Mouse (Mus musculus): ENCODE results near the gene Mreg. TPM values are rescaled to one million over a fixed set of nuclear protein-coding genes. Genes with fewer than 3 reads are reported as not detected.
"Not testable (repeated sequence)": the region's sequence is repeated elsewhere in the genome, so short reads cannot be mapped to it uniquely, and the experiment has no call there.

Gene Mreg
- polyA plus RNA-seq, 1 experiment from 2014 or later, result 9.6 TPM

DNA sequence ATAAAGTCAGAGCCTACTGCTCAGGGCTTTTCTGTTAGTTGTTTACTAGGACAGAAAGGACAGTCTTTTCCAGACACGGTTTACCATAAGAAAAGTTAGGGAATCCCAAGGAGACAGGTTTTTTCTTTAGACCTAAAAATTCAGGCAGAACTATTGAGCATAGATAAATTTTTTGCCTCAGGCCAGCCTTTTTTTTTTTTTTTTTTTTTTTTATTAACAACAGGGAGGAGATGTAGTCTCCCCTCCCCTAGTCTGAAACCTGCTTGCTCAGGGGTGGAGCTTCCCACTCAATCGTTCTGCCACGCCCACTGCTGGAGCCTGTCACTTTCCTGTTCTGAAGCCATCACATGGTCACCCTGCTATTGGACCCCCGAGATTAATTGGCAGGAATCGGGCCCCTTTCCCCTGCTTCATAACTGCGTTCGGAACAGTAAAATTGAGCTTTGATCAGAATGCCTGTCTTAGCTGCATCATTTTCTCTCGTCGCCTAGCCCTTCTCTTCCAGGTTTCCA, 36.2 kb upstream of the Mreg start:
- H3K4me1 ChIP-seq (replicated peaks; ENCODE audit: control insufficient read depth, insufficient read depth, low read length); H3K4me3 ChIP-seq (ENCODE audit: low read depth, low read length); H3K9ac ChIP-seq (ENCODE audit: low read length); DNase-seq (ENCODE audit: low spot score); H3K4me2 ChIP-seq (ENCODE audit: low read length); H3K27ac ChIP-seq (ENCODE audit: low read depth); ATAC-seq (replicated peaks; ENCODE audit: low FRiP score, low TSS enrichment, low read depth); H3K9me3 ChIP-seq (ENCODE audit: control insufficient read depth, low read length); H3K36me3 ChIP-seq (ENCODE audit: control insufficient read depth, insufficient read depth, low read length); H3K27me3 ChIP-seq (replicated peaks; ENCODE audit: control insufficient read depth, insufficient read depth, low read length): not testable (repeated sequence)
- 51% methylated on average over 9 of the region's 9 CpGs for WGBS

- WGBS, result 1% methylated on average over 12 of the region's 12 CpGs
- Histone ChIP-seq H3K27me3 (replicated peaks; ENCODE audit: control insufficient read depth, insufficient read depth, low read length) (no peaks in the 10 kb centered on the region), H3K9me3 (ENCODE audit: control insufficient read depth, low read length) (no peaks in the 10 kb centered on the region), H3K4me2 (ENCODE audit: low read length) (peak overlapping the region; percentile 61), H3K27ac (ENCODE audit: low read depth) (peak overlapping the region; percentile 100), H3K36me3 (ENCODE audit: control insufficient read depth, insufficient read depth, low read length) (no peaks in the 10 kb centered on the region), H3K9ac (ENCODE audit: low read length) (no peak overlapping the region), H3K4me3 (ENCODE audit: low read depth, low read length) (peak overlapping the region; percentile 43), H3K4me1 (replicated peaks; ENCODE audit: control insufficient read depth, insufficient read depth, low read length) (no peaks in the 10 kb centered on the region)
- DNase-seq (ENCODE audit: low spot score) (peak; percentile 70), ATAC-seq (replicated peaks; ENCODE audit: low FRiP score, low TSS enrichment, low read depth) (peak; percentile 85; the same call in 1 of the 2 replicates)
Observed at GRCm38 (mm10) chr1:72244317-72245036, 32.4 kb upstream of the Mreg start.

- peak; percentile 95 for ATAC-seq (replicated peaks; ENCODE audit: low FRiP score, low TSS enrichment, low read depth)
- WGBS, result under 1% methylated on average over 46 of the region's 47 CpGs
- Histone ChIP-seq H3K27ac (ENCODE audit: low read depth) (peak overlapping the region; percentile 100), H3K27me3 (replicated peaks; ENCODE audit: control insufficient read depth, insufficient read depth, low read length) (no peaks in the 10 kb centered on the region), H3K9ac (ENCODE audit: low read length) (peak overlapping the region; percentile 89), H3K4me3 (ENCODE audit: low read depth, low read length) (peak overlapping the region; percentile 43), H3K36me3 (ENCODE audit: control insufficient read depth, insufficient read depth, low read length) (no peaks in the 10 kb centered on the region), H3K4me1 (replicated peaks; ENCODE audit: control insufficient read depth, insufficient read depth, low read length) (no peaks in the 10 kb centered on the region), H3K9me3 (ENCODE audit: control insufficient read depth, low read length) (no peaks in the 10 kb centered on the region), H3K4me2 (ENCODE audit: low read length) (peak overlapping the region; percentile 61)
- DNase-seq (ENCODE audit: low spot score), result peak; percentile 99
Observed at GRCm38 (mm10) chr1:72243656-72244316, 31.7 kb upstream of the Mreg start.

GRCm38 (mm10) chr1:72242581-72243143, 30.6 kb upstream of the Mreg start:
- no peak overlapping the region for H3K27ac ChIP-seq (ENCODE audit: low read depth)
- H3K4me1 ChIP-seq (replicated peaks; ENCODE audit: control insufficient read depth, insufficient read depth, low read length), result no peaks in the 10 kb centered on the region; the same call in 1 of the 2 replicates
- DNase-seq (ENCODE audit: low spot score) (no peak), ATAC-seq (replicated peaks; ENCODE audit: low FRiP score, low TSS enrichment, low read depth) (no peak)
- H3K27me3 ChIP-seq (replicated peaks; ENCODE audit: control insufficient read depth, insufficient read depth, low read length), result no peaks in the 10 kb centered on the region
- H3K4me2 ChIP-seq (ENCODE audit: low read length), result no peak overlapping the region
- no peak overlapping the region for H3K9ac ChIP-seq (ENCODE audit: low read length)
- H3K4me3 ChIP-seq (ENCODE audit: low read depth, low read length), result no peak overlapping the region
- H3K36me3 ChIP-seq (ENCODE audit: control insufficient read depth, insufficient read depth, low read length), result no peaks in the 10 kb centered on the region
- H3K9me3 ChIP-seq (ENCODE audit: control insufficient read depth, low read length), result no peaks in the 10 kb centered on the region
- WGBS, result 90% methylated on average over 5 of the region's 5 CpGs

DNA sequence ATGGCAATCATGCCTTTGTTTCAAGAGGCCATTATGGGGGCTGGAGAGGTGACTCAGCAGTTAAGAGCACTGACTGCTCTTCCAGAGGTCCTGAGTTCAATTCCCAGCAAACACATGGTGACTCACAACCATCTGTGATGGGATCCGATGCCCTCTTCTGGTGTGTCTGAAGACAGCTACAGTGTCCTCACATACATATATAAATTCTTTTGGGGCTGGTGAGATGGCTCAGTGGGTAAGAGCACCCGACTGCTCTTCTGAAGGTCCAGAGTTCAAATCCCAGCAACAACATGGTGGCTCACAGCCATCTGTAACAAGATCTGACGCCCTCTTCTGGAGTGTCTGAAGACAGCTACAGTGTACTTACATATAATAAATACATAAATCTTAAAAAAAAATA, 27.0 kb upstream of the Mreg start:
- H3K27me3 ChIP-seq (replicated peaks; ENCODE audit: control insufficient read depth, insufficient read depth, low read length); H3K4me1 ChIP-seq (replicated peaks; ENCODE audit: control insufficient read depth, insufficient read depth, low read length); ATAC-seq (replicated peaks; ENCODE audit: low FRiP score, low TSS enrichment, low read depth); H3K4me2 ChIP-seq (ENCODE audit: low read length); H3K4me3 ChIP-seq (ENCODE audit: low read depth, low read length); H3K27ac ChIP-seq (ENCODE audit: low read depth); DNase-seq (ENCODE audit: low spot score); H3K9me3 ChIP-seq (ENCODE audit: control insufficient read depth, low read length); H3K9ac ChIP-seq (ENCODE audit: low read length); H3K36me3 ChIP-seq (ENCODE audit: control insufficient read depth, insufficient read depth, low read length): not testable (repeated sequence)
- 90% methylated on average over 3 of the region's 3 CpGs for WGBS

GRCm38 (mm10) chr1:72238016-72238580, 26.0 kb upstream of the Mreg start:
- WGBS, result 66% methylated on average over 10 of the region's 10 CpGs
- H3K4me1 ChIP-seq (replicated peaks; ENCODE audit: control insufficient read depth, insufficient read depth, low read length), result no peaks in the 10 kb centered on the region; the same call in 1 of the 2 replicates
- H3K36me3 ChIP-seq (ENCODE audit: control insufficient read depth, insufficient read depth, low read length), result no peaks in the 10 kb centered on the region
- no peak overlapping the region for H3K27ac ChIP-seq (ENCODE audit: low read depth)
- H3K9ac ChIP-seq (ENCODE audit: low read length), result no peak overlapping the region
- ATAC-seq (replicated peaks; ENCODE audit: low FRiP score, low TSS enrichment, low read depth), result no peak
- H3K4me3 ChIP-seq (ENCODE audit: low read depth, low read length), result no peak overlapping the region
- no peak for DNase-seq (ENCODE audit: low spot score)
- H3K4me2 ChIP-seq (ENCODE audit: low read length), result peak overlapping the region; percentile 43; the same call in 1 of the 2 replicates
- no peaks in the 10 kb centered on the region for H3K9me3 ChIP-seq (ENCODE audit: control insufficient read depth, low read length)
- H3K27me3 ChIP-seq (replicated peaks; ENCODE audit: control insufficient read depth, insufficient read depth, low read length), result 0 out of 2 replicates have a peak, but pooled peaks cover 3% of the 10 kb centered on the region

DNA sequence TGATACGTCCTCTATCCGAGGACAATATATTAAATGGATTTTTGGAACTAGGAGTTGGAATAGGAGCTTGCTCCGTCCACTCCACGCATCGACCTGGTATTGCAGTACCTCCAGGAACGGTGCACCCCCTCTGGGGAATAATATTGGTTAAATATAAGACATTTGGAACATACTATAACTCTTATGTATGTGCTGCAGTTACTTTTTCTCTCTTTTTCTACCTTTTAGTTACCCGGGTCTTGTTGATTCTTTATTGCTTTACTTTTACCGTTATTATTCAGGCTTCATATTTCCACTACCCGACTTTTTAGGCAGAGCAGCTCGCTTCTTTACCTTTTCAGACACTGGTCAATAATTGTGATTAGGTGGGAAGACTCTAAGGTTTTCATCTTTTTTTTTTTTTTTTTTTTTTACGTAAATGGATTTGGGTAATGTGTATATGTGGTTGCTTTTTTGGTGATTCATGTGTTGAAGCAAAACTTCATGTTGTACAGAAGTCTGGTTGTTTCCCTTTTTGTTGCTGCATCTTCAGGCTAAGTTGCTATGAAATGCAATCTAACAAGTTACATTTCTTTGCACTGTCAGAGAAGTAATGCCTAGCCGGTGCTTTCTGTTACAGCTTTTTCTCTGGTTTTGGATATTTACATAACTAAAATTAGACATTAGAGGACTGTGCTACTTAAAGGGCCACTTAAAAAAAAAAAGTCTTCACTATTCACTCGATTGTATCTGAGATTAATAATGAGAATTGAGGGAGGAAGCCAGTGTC, 25.1 kb upstream of the Mreg start:
- WGBS, result 5% methylated on average over 11 of the region's 13 CpGs
- H3K4me3 ChIP-seq (ENCODE audit: low read depth, low read length), result peak overlapping the region; percentile 20; the same call in 1 of the 2 replicates
- H3K4me2 ChIP-seq (ENCODE audit: low read length), result peak overlapping the region; percentile 43
- H3K9ac ChIP-seq (ENCODE audit: low read length), result no peak overlapping the region
- H3K27me3 ChIP-seq (replicated peaks; ENCODE audit: control insufficient read depth, insufficient read depth, low read length), result 0 out of 2 replicates have a peak, but pooled peaks cover 3% of the 10 kb centered on the region
- DNase-seq (ENCODE audit: low spot score), result no peak
- ATAC-seq (replicated peaks; ENCODE audit: low FRiP score, low TSS enrichment, low read depth), result no peak; the same call in none of the 2 replicates
- H3K27ac ChIP-seq (ENCODE audit: low read depth), result no peak overlapping the region
- H3K36me3 ChIP-seq (ENCODE audit: control insufficient read depth, insufficient read depth, low read length), result no peaks in the 10 kb centered on the region
- H3K9me3 ChIP-seq (ENCODE audit: control insufficient read depth, low read length), result no peaks in the 10 kb centered on the region
- H3K4me1 ChIP-seq (replicated peaks; ENCODE audit: control insufficient read depth, insufficient read depth, low read length), result no peaks in the 10 kb centered on the region; the same call in 1 of the 2 replicates

Data from intestine, embryonic 14.5 days (tissue).